Mouse (Mus musculus): ENCODE measurements around the gene Pxmp2. TPM values are rescaled to one million over a fixed set of nuclear protein-coding genes. Genes with fewer than 3 reads are reported as not detected.

The Pxmp2 gene
- polyA plus RNA-seq, 1 experiment, result 7.5 TPM

GRCm38 (mm10) chr5:110284536-110284935 is 1.4 kb downstream of the Pxmp2 start:
- Histone ChIP-seq H3K4me3 (replicated peaks) (peak overlapping the region; percentile 95), H3K27me3 (replicated peaks) (no peaks in the 10 kb centered on the region), H3K4me1 (peaks cover 29% of the 10 kb centered on the region), H3K36me3 (replicated peaks; ENCODE audit: low read length) (peaks cover 6% of the 10 kb centered on the region), H3K9me3 (no peaks in the 10 kb centered on the region)
- TF ChIP-seq FLI1 (IDR thresholded peaks at IDR 0.05; ENCODE audit: low read length) (no peak), GATA1 (IDR thresholded peaks at IDR 0.05; ENCODE audit: borderline replicate concordance, low read length) (no peak)

DNA sequence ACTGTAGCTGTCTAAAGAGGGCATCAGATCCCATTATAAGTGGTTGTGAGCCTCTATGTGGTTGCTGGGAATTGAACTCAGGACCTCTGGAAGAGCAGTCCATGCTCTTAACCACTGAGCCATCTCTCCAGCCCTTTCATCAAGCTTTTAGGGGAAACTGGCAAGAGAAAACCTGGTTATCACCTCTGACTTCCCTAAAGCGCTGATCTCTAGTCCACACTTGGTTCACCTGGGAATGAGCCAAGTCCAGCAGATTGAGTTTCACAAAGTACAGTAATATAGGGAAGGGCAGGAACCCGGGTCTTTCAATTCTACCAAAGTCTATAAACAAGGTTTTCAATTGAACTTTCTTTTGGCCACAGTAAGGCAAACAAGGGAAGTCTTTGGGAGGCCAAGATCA is 4.0 kb downstream of the Pxmp2 start:
- H3K4me3 ChIP-seq (replicated peaks), result no peak overlapping the region

DNA sequence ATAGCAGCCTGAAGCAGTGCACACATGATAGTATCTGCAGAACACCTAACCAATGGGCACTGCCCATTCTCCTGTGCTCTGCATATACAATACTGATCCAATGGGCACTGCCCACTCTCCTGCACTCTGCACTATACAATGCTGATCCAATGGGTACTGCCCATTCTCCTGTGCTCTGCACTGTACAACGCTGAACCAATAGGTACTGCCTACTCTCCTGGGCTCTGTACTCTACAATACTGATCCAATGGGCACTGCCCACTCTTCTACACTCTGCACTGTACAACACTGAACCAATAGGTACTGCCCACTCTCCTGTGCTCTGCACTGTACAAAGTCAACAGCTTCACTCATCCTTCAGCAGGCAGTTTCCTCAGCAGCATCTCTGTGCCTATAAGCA is 9.1 kb downstream of the Pxmp2 start:
- Histone ChIP-seq H3K9me3 (no peaks in the 10 kb centered on the region), H3K4me1 (no peaks in the 10 kb centered on the region), H3K4me3 (replicated peaks) (no peak overlapping the region), H3K27me3 (replicated peaks) (no peaks in the 10 kb centered on the region), H3K36me3 (replicated peaks; ENCODE audit: low read length) (no peaks in the 10 kb centered on the region)
- no peak for TF ChIP-seq FLI1 (IDR thresholded peaks at IDR 0.05; ENCODE audit: low read length)
- no peak for TF ChIP-seq GATA1 (IDR thresholded peaks at IDR 0.05; ENCODE audit: borderline replicate concordance, low read length)

More for the DNA sequence above, 4.0 kb downstream of the Pxmp2 start:
- H3K27me3 ChIP-seq (replicated peaks), result no peaks in the 10 kb centered on the region
- H3K36me3 ChIP-seq (replicated peaks; ENCODE audit: low read length), result no peaks in the 10 kb centered on the region
- no peaks in the 10 kb centered on the region for H3K9me3 ChIP-seq
- H3K4me1 ChIP-seq, result peaks cover 18% of the 10 kb centered on the region
- no peak for TF ChIP-seq FLI1 (IDR thresholded peaks at IDR 0.05; ENCODE audit: low read length)

GRCm38 (mm10) chr5:110276391-110276790 is 9.6 kb downstream of the Pxmp2 start:
- Histone ChIP-seq H3K9me3 (no peaks in the 10 kb centered on the region), H3K36me3 (replicated peaks; ENCODE audit: low read length) (no peaks in the 10 kb centered on the region), H3K4me3 (replicated peaks) (no peak overlapping the region), H3K4me1 (0 out of 2 replicates have a peak, but pooled peaks cover 3% of the 10 kb centered on the region), H3K27me3 (replicated peaks) (no peaks in the 10 kb centered on the region)
- TF ChIP-seq GATA1 (IDR thresholded peaks at IDR 0.05; ENCODE audit: borderline replicate concordance, low read length), result no peak
- TF ChIP-seq FLI1 (IDR thresholded peaks at IDR 0.05; ENCODE audit: low read length), result no peak

DNA sequence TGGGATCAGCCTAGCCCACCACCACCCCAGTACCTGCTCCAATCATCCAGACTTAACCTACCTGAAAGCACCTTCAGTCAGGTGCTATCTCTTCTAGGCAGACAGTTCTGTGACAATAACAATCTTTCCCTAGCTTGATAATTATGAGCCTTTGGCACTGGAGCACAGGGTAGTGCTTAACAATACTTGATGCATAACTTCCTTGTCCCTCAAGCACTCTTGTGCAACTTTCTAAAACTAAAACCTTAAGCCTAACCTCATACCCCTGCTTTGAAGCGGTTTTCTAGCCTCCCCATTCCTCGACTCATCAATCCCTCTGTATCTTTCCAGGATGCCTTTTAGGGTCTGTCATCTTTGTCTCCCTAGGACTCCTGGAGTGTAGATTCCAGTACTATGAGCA is 11.1 kb downstream of the Pxmp2 start:
- TF ChIP-seq FLI1 (IDR thresholded peaks at IDR 0.05; ENCODE audit: low read length) (no peak), GATA1 (IDR thresholded peaks at IDR 0.05; ENCODE audit: borderline replicate concordance, low read length) (no peak)
- Histone ChIP-seq H3K9me3 (no peaks in the 10 kb centered on the region), H3K4me3 (replicated peaks) (no peak overlapping the region), H3K27me3 (replicated peaks) (no peaks in the 10 kb centered on the region), H3K36me3 (replicated peaks; ENCODE audit: low read length) (no peaks in the 10 kb centered on the region), H3K4me1 (0 out of 2 replicates have a peak, but pooled peaks cover 6% of the 10 kb centered on the region)

DNA sequence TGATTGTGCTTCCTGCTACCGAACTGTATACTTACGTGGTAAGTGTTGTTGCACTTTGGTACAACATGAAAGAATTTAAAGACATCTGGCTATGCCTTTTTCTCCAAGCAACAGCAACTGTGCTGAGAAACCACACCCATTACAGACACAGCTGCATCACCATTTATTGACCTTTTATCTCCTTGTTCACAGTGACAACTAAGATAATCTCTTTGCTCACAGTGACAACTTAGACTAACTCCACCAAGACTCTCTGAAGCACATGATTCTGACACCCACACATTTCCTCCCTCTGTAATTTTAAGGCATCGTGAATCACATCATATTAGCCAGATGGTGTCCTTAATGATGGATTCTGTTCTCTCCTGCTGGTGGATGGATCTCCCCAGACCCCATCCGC is 11.8 kb downstream of the Pxmp2 start:
- Histone ChIP-seq H3K4me1 (peaks cover 8% of the 10 kb centered on the region), H3K4me3 (replicated peaks) (no peak overlapping the region), H3K27me3 (replicated peaks) (no peaks in the 10 kb centered on the region), H3K9me3 (no peaks in the 10 kb centered on the region), H3K36me3 (replicated peaks; ENCODE audit: low read length) (no peaks in the 10 kb centered on the region)
- TF ChIP-seq GATA1 (IDR thresholded peaks at IDR 0.05; ENCODE audit: borderline replicate concordance, low read length) (no peak), FLI1 (IDR thresholded peaks at IDR 0.05; ENCODE audit: low read length) (no peak)

DNA sequence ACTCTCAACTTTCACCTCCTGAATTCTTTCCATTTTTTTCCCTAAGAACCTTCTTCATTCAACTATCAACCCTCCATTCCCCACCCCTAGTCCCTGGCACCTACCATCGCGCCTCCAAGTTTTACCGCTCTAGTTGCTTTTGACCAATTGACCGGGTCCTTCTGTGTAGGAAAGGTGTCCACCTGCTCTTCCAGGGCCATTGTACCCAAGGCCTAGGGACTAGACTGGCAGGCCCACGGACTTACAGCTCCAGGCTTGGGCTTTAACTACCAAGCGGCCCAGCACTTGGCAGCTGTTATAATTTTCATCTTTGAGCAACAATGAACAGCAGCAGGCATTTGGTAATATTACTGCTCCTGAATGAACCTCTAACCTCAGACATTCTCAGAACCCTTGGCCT is 15.7 kb downstream of the Pxmp2 start:
- Histone ChIP-seq H3K36me3 (replicated peaks; ENCODE audit: low read length) (peaks cover 25% of the 10 kb centered on the region), H3K27me3 (replicated peaks) (no peaks in the 10 kb centered on the region), H3K4me1 (peaks cover 30% of the 10 kb centered on the region), H3K9me3 (no peaks in the 10 kb centered on the region), H3K4me3 (replicated peaks) (no peak overlapping the region)
- no peak for TF ChIP-seq FLI1 (IDR thresholded peaks at IDR 0.05; ENCODE audit: low read length)
- TF ChIP-seq GATA1 (IDR thresholded peaks at IDR 0.05; ENCODE audit: borderline replicate concordance, low read length), result no peak

DNA sequence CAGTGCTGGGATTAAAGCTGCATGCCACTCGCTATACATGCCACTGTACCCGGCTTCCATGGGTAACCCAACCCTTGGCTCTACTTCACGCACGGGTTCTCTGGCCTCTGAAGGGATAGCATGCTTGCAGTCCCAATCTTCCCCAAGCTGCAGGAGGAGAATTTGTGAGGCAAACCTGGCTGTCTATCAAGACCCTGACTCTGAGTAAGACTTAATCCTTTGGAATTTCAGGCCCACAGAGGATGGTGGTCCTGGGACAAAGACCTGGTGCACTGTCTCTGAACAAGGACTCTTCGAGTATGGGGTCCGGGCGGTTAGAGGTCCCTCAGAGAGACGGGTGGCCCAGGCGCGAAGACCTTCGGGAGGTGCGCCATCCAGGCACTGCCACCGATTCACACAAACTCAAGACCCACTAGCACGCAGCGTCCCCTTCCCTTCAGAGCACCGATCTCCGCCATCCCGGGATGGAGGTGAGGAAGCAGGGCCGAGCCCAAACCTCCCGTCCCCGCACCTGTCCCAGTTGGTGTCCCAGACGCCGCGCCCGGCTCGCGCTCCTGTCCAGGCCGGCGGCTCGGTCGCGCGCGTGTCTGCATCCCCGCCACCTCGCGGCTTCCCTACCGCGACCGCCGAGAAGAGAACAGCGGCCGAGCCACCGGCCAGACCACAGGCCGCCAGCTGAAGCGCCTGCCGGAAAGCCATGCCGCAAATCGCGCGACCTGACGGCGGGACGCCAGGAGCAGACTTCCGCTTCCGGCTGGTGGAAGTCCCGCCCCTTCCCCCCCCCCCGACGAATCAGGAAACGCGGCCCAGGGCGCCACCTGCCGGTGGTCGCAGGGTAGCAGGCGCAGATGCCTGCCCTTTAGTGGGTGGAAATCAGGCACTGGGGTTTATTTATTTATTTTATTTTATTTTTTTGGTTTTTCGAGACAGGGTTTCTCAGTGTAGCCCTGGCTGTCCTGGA is 16.6 kb downstream of the Pxmp2 start, which contains the start of gene Pgam5:
Gene Pgam5 (minus strand): TSS at position 773 of the 961 bp plus-strand sequence.
- H3K27me3 ChIP-seq (replicated peaks), result no peaks in the 10 kb centered on the region

DNA sequence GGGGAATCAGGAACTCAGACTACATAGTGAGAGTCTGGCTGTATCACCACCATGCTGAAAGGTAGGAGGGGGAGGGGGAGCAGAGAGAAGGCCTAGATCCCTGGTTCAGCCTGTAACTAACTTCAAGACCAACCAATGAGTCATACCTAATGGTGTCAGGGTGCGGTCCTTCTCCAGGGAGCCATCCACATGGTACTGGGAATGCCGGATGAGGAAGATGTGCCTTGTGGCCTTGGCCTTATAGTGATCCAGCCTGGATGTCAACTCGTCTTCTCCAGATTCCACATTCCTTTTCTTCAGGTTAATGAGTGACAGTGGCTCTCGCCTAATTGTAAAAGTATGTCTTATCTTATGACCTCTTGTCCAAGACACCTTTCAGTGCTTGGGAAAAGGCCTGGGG is 19.0 kb downstream of the Pxmp2 start:
- H3K36me3 ChIP-seq (replicated peaks; ENCODE audit: low read length), result peaks cover 38% of the 10 kb centered on the region
- H3K27me3 ChIP-seq (replicated peaks), result no peaks in the 10 kb centered on the region

More for the DNA sequence above, 16.6 kb downstream of the Pxmp2 start, which contains the start of gene Pgam5:
- Histone ChIP-seq H3K36me3 (replicated peaks; ENCODE audit: low read length) (peaks cover 33% of the 10 kb centered on the region), H3K9me3 (no peaks in the 10 kb centered on the region), H3K4me3 (replicated peaks) (peak within 1 kb of the TSS; percentile 99), H3K4me1 (peaks cover 30% of the 10 kb centered on the region)
- no peak for TF ChIP-seq FLI1 (IDR thresholded peaks at IDR 0.05; ENCODE audit: low read length)
- TF ChIP-seq GATA1 (IDR thresholded peaks at IDR 0.05; ENCODE audit: borderline replicate concordance, low read length), result no peak

DNA sequence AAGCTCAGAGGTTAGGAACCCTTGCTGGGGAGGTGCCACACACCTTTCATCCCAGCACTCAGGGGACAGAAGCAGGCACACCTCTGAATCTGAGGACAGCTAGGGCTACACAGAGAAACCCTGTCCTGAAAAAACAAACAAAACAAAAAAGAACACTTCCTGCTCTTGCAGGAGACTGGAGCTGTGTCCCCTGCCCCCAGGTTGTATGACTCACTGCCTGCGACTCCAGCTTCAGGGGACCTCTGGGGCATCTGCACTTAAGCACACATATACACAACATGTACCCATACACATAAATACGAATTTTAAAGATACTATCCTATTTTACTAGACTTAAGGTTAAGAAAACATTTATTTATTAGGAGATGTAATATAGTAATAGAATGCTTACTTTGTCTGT is 41.9 kb downstream of the Pxmp2 start:
- TF ChIP-seq GATA1 (IDR thresholded peaks at IDR 0.05; ENCODE audit: borderline replicate concordance, low read length), result no peak
- no peak for TF ChIP-seq FLI1 (IDR thresholded peaks at IDR 0.05; ENCODE audit: low read length)
- H3K9me3 ChIP-seq, result no peaks in the 10 kb centered on the region
- H3K36me3 ChIP-seq (replicated peaks; ENCODE audit: low read length), result peaks cover 94% of the 10 kb centered on the region
- no peaks in the 10 kb centered on the region for H3K27me3 ChIP-seq (replicated peaks)
- H3K4me1 ChIP-seq, result no peaks in the 10 kb centered on the region
- H3K4me3 ChIP-seq (replicated peaks), result no peak overlapping the region

More for the DNA sequence above, 19.0 kb downstream of the Pxmp2 start:
- Histone ChIP-seq H3K4me1 (peaks cover 30% of the 10 kb centered on the region), H3K9me3 (no peaks in the 10 kb centered on the region), H3K4me3 (replicated peaks) (peak overlapping the region; percentile 48)
- TF ChIP-seq FLI1 (IDR thresholded peaks at IDR 0.05; ENCODE audit: low read length) (no peak), GATA1 (IDR thresholded peaks at IDR 0.05; ENCODE audit: borderline replicate concordance, low read length) (no peak)
